Mouse (Mus musculus) lung, embryonic 14.5 days (tissue): ENCODE data around the gene Zbtb16. TPM values are rescaled to one million over a fixed set of nuclear protein-coding genes. Genes with fewer than 3 reads are reported as not detected.
A peak's percentile ranks its signal among the peaks of the same experiment; 100 is the strongest.

Experiments used
- ATAC-seq: fragments of 200-750 bp; cut with Nextera tagmentation; 2 replicates; pipeline ENCODE4 v1.8.0; 2017; ENCODE audit warnings: mild to moderate bottlenecking, moderate TSS enrichment, moderate library complexity; ENCODE audit not compliant: insufficient read depth
- DNase-seq: peaks from one replicate; pipeline ENCODE4 v3.0.0-alpha.2; 2015
- H3K27ac ChIP-seq: fragments of 300-500 bp; sonication (generic); 2 replicates; pipeline ENCODE4 v1.5.1; 2014; ENCODE audit warnings: low read depth, mild to moderate bottlenecking, moderate library complexity
- H3K27me3 ChIP-seq: fragments of 300-500 bp; sonication (generic); 2 replicates; pipeline ENCODE4 v1.6.1; 2014; ENCODE audit warnings: low read length, control low read depth; ENCODE audit not compliant: insufficient read depth
- H3K36me3 ChIP-seq: fragments of 300-500 bp; sonication (generic); 2 replicates; pipeline ENCODE4 v1.6.1; 2014; ENCODE audit warnings: control low read depth; ENCODE audit not compliant: insufficient read depth
- H3K4me1 ChIP-seq: fragments of 300-500 bp; sonication (generic); 2 replicates; pipeline ENCODE4 v1.6.1; 2014; ENCODE audit warnings: antibody characterized with exemption, control low read depth; ENCODE audit not compliant: insufficient read depth
- H3K4me2 ChIP-seq: fragments of 300-500 bp; sonication (generic); 2 replicates; pipeline ENCODE4 v1.6.1; 2014; ENCODE audit warnings: mild to moderate bottlenecking
- H3K4me3 ChIP-seq: fragments of 300-500 bp; sonication (generic); 2 replicates; pipeline ENCODE4 v1.5.1; 2014; ENCODE audit warnings: low read depth, low read length
- H3K9ac ChIP-seq: fragments of 300-500 bp; sonication (generic); 2 replicates; pipeline ENCODE4 v1.6.1; 2014
- H3K9me3 ChIP-seq: fragments of 300-500 bp; sonication (generic); 2 replicates; pipeline ENCODE4 v1.6.1; 2016; ENCODE audit warnings: low read depth, low read length, control low read depth
- CTCF ChIP-seq: IDR thresholded peaks from 2 replicates; pipeline ENCODE4 v1.5.1; 2016; ENCODE audit warnings: antibody characterized with exemption, low read depth
- WGBS: fragments of 180-500 bp; shearing (Covaris S2); extraction: QIAGEN DNeasy Blood & Tissue Kit; methylation state at CpG from one replicate; pipeline ENCODE4 v1.1.7; 2014; 5-methylcytosine and 5-hydroxymethylcytosine counted together
- polyA plus RNA-seq: library from polyadenylated mRNA; unstranded; fragments of >200 nt; fragmentation: Nextera tagmentation; extraction: Ambion mirVana; gene quantifications from 2 replicates; pipeline ENCODE4 v1.2.1, GENCODE M21; 2014

Zbtb16 gene
- polyA plus RNA-seq, 1 experiment from 2014 or later = 0.71 TPM

- DNase-seq = no peak
- H3K9me3 ChIP-seq = no peaks in the 10 kb centered on the region
- H3K27ac ChIP-seq = no peak overlapping the region
- H3K9ac ChIP-seq = no peak overlapping the region
- WGBS = 59% methylated on average over 6 of the region's 6 CpGs
- no peaks in the 10 kb centered on the region for H3K27me3 ChIP-seq
- H3K36me3 ChIP-seq = no peaks in the 10 kb centered on the region
- 0 out of 2 replicates have a peak, but pooled peaks cover 3% of the 10 kb centered on the region for H3K4me1 ChIP-seq
- H3K4me3 ChIP-seq = no peak overlapping the region
- peak; percentile 28; the same call in 1 of the 2 replicates for ATAC-seq
- no peak for TF ChIP-seq CTCF
- H3K4me2 ChIP-seq = no peak overlapping the region
These were observed 128.2 kb downstream of the Zbtb16 start for GRCm38 (mm10) chr9:48707824-48708229.

GRCm38 (mm10) chr9:48707134-48707823, 128.7 kb downstream of the Zbtb16 start:
- no peak for TF ChIP-seq CTCF
- DNase-seq (no peak), ATAC-seq (peak; percentile 30; the same call in 1 of the 2 replicates)
- Histone ChIP-seq H3K27me3 (no peaks in the 10 kb centered on the region), H3K4me3 (no peak overlapping the region), H3K9ac (no peak overlapping the region), H3K36me3 (no peaks in the 10 kb centered on the region), H3K27ac (no peak overlapping the region), H3K4me2 (no peak overlapping the region), H3K9me3 (no peaks in the 10 kb centered on the region), H3K4me1 (0 out of 2 replicates have a peak, but pooled peaks cover 3% of the 10 kb centered on the region)
- 32% methylated on average over 14 of the region's 14 CpGs for WGBS

- H3K4me3 ChIP-seq = no peak overlapping the region
- ATAC-seq (no peak), DNase-seq (no peak)
- H3K36me3 ChIP-seq = no peaks in the 10 kb centered on the region
- H3K4me2 ChIP-seq = no peak overlapping the region
- no peak overlapping the region for H3K9ac ChIP-seq
- WGBS = 67% methylated on average over 4 of the region's 4 CpGs
- no peak overlapping the region for H3K27ac ChIP-seq
- no peaks in the 10 kb centered on the region for H3K9me3 ChIP-seq
- 0 out of 2 replicates have a peak, but pooled peaks cover 2% of the 10 kb centered on the region for H3K4me1 ChIP-seq
- no peak for TF ChIP-seq CTCF
- 0 out of 2 replicates have a peak, but pooled peaks cover 3% of the 10 kb centered on the region for H3K27me3 ChIP-seq
These were observed 134.7 kb downstream of the Zbtb16 start for GRCm38 (mm10) chr9:48701296-48701695.

- H3K27me3 ChIP-seq = 0 out of 2 replicates have a peak, but pooled peaks cover 3% of the 10 kb centered on the region
- H3K9ac ChIP-seq = no peak overlapping the region
- DNase-seq (no peak), ATAC-seq (no peak)
- no peak for TF ChIP-seq CTCF
- 0 out of 2 replicates have a peak, but pooled peaks cover 2% of the 10 kb centered on the region for H3K4me1 ChIP-seq
- no peaks in the 10 kb centered on the region for H3K9me3 ChIP-seq
- H3K36me3 ChIP-seq = no peaks in the 10 kb centered on the region
- no peak overlapping the region for H3K4me3 ChIP-seq
- no peak overlapping the region for H3K27ac ChIP-seq
- no peak overlapping the region for H3K4me2 ChIP-seq
- WGBS = 31% methylated on average over 8 of the region's 8 CpGs
These were observed 135.2 kb downstream of the Zbtb16 start for GRCm38 (mm10) chr9:48700871-48701270.

- ATAC-seq = no peak
- Histone ChIP-seq H3K27ac (no peak overlapping the region), H3K4me2 (no peak overlapping the region), H3K9ac (no peak overlapping the region), H3K27me3 (0 out of 2 replicates have a peak, but pooled peaks cover 3% of the 10 kb centered on the region), H3K4me3 (no peak overlapping the region), H3K9me3 (no peaks in the 10 kb centered on the region), H3K4me1 (peaks cover 6% of the 10 kb centered on the region), H3K36me3 (no peaks in the 10 kb centered on the region)
- no peak for DNase-seq
- TF ChIP-seq CTCF = no peak
- 76% methylated on average over 2 of the region's 2 CpGs for WGBS
These were observed 138.6 kb downstream of the Zbtb16 start for GRCm38 (mm10) chr9:48697470-48697815.

- H3K4me1 ChIP-seq = peaks cover 6% of the 10 kb centered on the region
- H3K27me3 ChIP-seq = 0 out of 2 replicates have a peak, but pooled peaks cover 3% of the 10 kb centered on the region
- ATAC-seq (no peak), DNase-seq (no peak)
- H3K9me3 ChIP-seq = no peaks in the 10 kb centered on the region
- WGBS = 40% methylated on average over 12 of the region's 12 CpGs
- no peak overlapping the region for H3K4me3 ChIP-seq
- no peaks in the 10 kb centered on the region for H3K36me3 ChIP-seq
- H3K9ac ChIP-seq = no peak overlapping the region
- H3K4me2 ChIP-seq = no peak overlapping the region
- no peak overlapping the region for H3K27ac ChIP-seq
- no peak for TF ChIP-seq CTCF
These were observed 139.1 kb downstream of the Zbtb16 start for GRCm38 (mm10) chr9:48696731-48697469.

GRCm38 (mm10) chr9:48696330-48696729, 139.7 kb downstream of the Zbtb16 start:
- Histone ChIP-seq H3K9ac (no peak overlapping the region), H3K36me3 (no peaks in the 10 kb centered on the region), H3K4me3 (no peak overlapping the region), H3K27ac (peak overlapping the region; percentile 27; the same call in 1 of the 2 replicates), H3K4me2 (no peak overlapping the region), H3K4me1 (peaks cover 6% of the 10 kb centered on the region), H3K27me3 (0 out of 2 replicates have a peak, but pooled peaks cover 3% of the 10 kb centered on the region), H3K9me3 (no peaks in the 10 kb centered on the region)
- DNase-seq (no peak), ATAC-seq (no peak)
- 25% methylated on average over 4 of the region's 4 CpGs for WGBS
- TF ChIP-seq CTCF = no peak
